Mouse (Mus musculus) G1E (cell line): ENCODE measurements around the gene Npas3.

ENCODE experiments used
- CTCF ChIP-seq: IDR thresholded peaks from 2 replicates; pipeline ENCODE4 v1.5.1; 2012; ENCODE audit warnings: low read depth, low read length, inconsistent platforms, mixed read lengths
- GATA1 ChIP-seq: IDR thresholded peaks from 2 replicates; pipeline ENCODE4 v1.6.1; 2012; ENCODE audit warnings: borderline replicate concordance, low read length, inconsistent platforms, mixed read lengths

GRCm38 (mm10) chr12:53252572-53253422 is 4.3 kb downstream of the Npas3 start:
- no peak for TF ChIP-seq CTCF
- TF ChIP-seq GATA1 = no peak
